Mouse (Mus musculus) heart, postnatal 0 days (tissue): Measurements from ENCODE around the gene Fry.

Experiments
- CTCF ChIP-seq: IDR thresholded peaks from 2 replicates; pipeline ENCODE4 v1.5.1; 2016; ENCODE audit warnings: antibody characterized with exemption, control low read depth, low read depth
- EP300 ChIP-seq: IDR thresholded peaks from 2 replicates; pipeline ENCODE4 v1.6.1; 2016; ENCODE audit warnings: antibody characterized with exemption, low read depth

DNA sequence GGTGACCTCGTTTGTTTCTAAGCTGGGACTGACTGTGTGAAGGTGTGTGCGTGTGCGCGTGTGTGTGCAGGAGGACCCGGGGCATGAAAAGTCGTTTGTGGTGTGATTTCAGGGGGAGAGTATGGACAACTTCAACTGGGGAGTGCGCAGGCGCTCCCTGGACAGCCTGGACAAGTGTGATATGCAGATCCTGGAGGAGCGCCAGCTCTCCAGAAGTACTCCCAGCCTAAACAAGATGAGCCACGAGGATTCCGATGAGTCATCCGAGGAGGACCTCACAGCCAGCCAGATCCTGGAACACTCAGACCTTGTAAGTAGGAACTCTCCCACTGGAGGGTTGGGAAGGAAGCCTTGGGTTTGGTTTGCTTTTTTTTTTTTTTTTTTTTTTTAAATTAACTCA, 347.7 kb downstream of the Fry start:
- no peak for TF ChIP-seq CTCF
- TF ChIP-seq EP300, result no peak; the same call in 1 of the 2 replicates
